Mouse (Mus musculus): ENCODE results near the gene Adamts16.

Adamts16 gene

DNA sequence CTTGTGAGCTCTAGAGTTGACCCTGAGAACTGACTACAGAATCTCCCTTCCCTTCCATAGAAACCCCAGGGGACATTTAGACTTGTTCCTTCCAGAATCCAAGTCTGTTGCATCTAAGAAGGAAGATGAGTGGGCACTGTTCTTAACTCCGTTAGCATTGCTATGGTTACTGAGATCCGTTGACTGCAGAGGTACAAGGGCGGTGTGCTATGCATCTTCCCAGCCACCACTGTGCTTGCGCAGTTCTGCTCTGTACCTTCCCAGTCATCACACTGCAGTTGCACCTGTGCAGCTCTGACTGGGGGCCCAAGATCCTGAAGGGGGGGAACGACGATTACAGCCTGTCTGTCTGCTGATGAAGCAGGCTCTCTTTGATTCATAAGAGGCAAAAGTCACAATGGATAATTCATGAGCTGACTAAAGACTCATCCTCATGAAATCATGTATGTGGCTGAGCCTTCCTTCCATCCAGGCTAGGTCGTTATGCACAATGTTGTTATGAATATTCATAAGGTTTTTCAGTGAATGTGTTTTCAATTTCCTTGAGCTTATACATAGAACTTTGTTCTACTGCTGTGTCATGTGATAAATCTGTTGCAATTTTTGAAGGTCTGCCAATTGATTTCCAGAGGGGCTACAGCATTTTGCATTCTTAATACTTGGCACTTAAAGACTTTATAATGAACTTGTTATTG is 127.4 kb downstream of the Adamts16 start:
- peak; percentile 25 to 41 for DNase-seq (ENCODE audit: low spot score in 2 of 2)

- DNase-seq (ENCODE audit: low spot score in 2 of 2) = no peak
These were observed 128.3 kb downstream of the Adamts16 start for GRCm38 (mm10) chr13:70713331-70713730.

DNA sequence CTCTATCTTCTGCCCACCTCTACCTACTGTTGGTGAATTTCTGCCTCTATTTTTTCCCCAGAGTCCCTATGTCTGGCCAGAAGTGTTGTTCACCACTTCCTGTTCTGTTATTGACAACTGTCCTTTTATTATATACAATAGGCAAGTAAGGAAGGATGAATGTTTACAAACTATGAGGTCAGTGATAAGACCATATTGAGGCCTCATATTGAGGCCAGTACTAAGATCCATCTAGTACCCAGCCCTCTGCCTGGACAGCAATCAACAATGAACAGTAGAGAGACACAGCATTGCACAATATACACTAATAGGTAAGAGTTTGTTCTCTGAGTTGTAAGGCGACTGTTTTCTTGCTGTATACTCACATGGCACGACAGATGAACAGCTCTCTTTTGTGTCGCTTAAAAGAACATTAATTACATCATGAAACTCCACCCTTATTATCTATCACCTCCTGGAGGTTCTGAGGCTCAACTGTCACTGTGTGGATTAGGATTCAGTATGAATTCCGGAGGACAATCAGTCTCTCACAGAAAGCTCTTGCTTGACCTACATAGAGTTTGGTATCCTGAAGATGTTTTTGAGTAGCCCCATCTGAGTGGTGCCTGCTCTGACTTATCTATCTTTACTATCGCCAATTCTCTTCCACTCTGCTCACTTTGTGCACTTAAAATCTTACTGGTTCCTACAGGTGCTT is 134.3 kb downstream of the Adamts16 start:
- no peak for DNase-seq (ENCODE audit: low spot score in 2 of 2)

DNA sequence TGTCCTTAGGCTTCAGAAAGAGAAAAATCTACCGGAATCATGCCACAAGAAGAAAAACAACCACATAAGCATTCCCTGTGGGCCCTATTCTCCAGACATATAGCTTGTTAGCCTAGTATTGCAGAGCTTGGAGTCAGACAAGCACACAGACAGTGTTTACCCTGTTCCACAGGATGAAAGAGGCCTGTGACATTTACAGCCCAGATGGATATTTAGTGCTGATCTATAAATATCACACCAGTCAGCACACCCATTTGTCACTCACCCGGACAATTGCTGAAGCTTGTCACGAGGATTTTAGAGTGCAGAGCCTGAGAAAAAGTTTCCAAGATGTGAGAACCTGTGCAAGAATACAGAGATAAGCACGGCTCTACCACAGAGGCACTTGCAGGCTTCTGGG is 138.7 kb downstream of the Adamts16 start:
- no peak for DNase-seq (ENCODE audit: low spot score in 2 of 2)

- DNase-seq (ENCODE audit: low spot score in 2 of 2) = peak in 1 of 2 experiments; percentile 48
These were observed 142.7 kb downstream of the Adamts16 start for GRCm38 (mm10) chr13:70698812-70699387.

- no peak for DNase-seq (ENCODE audit: low spot score in 2 of 2)
These were observed 152.1 kb downstream of the Adamts16 start for GRCm38 (mm10) chr13:70689452-70689960.

- no peak for DNase-seq (ENCODE audit: low spot score in 2 of 2)
These were observed 155.8 kb downstream of the Adamts16 start for GRCm38 (mm10) chr13:70685825-70686224.

DNA sequence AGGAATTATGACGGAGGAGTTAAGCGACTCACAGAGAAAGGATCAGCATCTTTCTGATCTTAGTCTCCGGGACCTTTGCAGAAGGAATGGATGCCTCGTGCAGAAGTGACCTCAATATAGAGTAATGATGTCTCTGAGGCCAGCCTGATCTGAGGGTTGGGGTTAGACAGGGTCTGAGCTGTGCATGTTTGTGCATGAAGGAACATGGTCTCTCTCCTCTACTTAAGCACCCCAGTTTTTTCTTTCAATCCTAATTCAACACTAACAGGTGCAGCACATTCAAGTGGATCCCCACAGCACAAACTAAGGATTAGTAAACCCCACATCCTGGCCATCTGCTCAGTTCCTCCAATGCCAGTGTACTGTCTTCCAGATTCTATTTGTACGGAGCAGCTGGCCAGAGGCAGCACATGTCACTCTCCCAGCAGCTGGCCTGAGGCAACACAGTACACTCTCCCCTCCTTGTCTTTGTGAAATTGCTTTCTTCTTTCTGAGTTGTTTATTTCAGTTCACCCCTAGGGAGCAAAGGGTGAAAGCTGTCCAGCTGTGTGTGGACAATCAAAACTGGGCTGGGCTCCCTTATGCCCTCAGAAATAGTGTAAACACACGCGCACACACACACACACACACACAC is 156.5 kb downstream of the Adamts16 start:
- no peak for DNase-seq (ENCODE audit: low spot score in 2 of 2)

- DNase-seq (ENCODE audit: low spot score in 2 of 2) = no peak
These were observed 160.0 kb downstream of the Adamts16 start for GRCm38 (mm10) chr13:70681411-70682183.

DNA sequence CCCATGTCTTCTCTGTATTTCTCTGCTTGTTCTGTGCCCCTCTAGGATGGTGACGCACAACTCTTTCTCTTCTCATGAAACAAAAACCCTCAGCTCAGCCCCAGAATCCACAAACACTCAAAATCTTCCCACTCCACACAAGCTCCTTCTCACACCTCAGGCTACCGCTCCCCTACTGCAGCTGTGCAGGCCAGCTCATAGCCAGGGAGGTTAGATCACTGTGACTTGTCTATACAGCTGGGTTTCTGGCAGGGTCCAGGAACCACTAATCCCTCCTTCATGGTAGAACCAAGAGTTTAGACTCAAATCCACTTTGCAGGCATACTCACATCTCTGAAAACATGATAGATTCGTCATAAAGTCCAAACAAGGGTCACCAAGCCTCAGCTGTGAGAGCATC is 161.3 kb downstream of the Adamts16 start:
- no peak for DNase-seq (ENCODE audit: low spot score in 2 of 2)

Measured in frontal cortex, postnatal 10 days (tissue).